Mouse (Mus musculus): ENCODE measurements around the gene N6amt1. TPM values are rescaled to one million over a fixed set of nuclear protein-coding genes. Genes with fewer than 3 reads are reported as not detected.

Gene N6amt1
- polyA plus RNA-seq, 1 experiment from 2014 or later, result 19.5 TPM

- no peaks in the 10 kb centered on the region for H3K36me3 ChIP-seq (ENCODE audit: control insufficient read depth, insufficient read depth, low read length)
- H3K4me1 ChIP-seq (replicated peaks; ENCODE audit: control insufficient read depth, insufficient read depth, low read length), result no peaks in the 10 kb centered on the region
- no peak overlapping the region for H3K4me2 ChIP-seq
- no peak overlapping the region for H3K4me3 ChIP-seq (ENCODE audit: low read depth, low read length)
- no peak for ATAC-seq (replicated peaks; ENCODE audit: low FRiP score)
- DNase-seq (ENCODE audit: low spot score), result no peak
- WGBS, result 32% methylated on average over 5 of the region's 5 CpGs
- no peaks in the 10 kb centered on the region for H3K27me3 ChIP-seq (replicated peaks; ENCODE audit: control insufficient read depth, insufficient read depth, low read length)
- no peaks in the 10 kb centered on the region for H3K9me3 ChIP-seq (ENCODE audit: control insufficient read depth, low read length)
- H3K9ac ChIP-seq (ENCODE audit: low read depth, low read length), result no peak overlapping the region
- H3K27ac ChIP-seq (ENCODE audit: low read depth, low read length), result no peak overlapping the region
These were observed 29.4 kb upstream of the N6amt1 start for GRCm38 (mm10) chr16:87324571-87324970.

- no peak for ATAC-seq (replicated peaks; ENCODE audit: low FRiP score)
- no peak overlapping the region for H3K4me2 ChIP-seq
- H3K4me1 ChIP-seq (replicated peaks; ENCODE audit: control insufficient read depth, insufficient read depth, low read length), result no peaks in the 10 kb centered on the region
- no peak overlapping the region for H3K9ac ChIP-seq (ENCODE audit: low read depth, low read length)
- 84% methylated on average over 3 of the region's 3 CpGs for WGBS
- H3K36me3 ChIP-seq (ENCODE audit: control insufficient read depth, insufficient read depth, low read length), result no peaks in the 10 kb centered on the region
- DNase-seq (ENCODE audit: low spot score), result no peak
- no peaks in the 10 kb centered on the region for H3K9me3 ChIP-seq (ENCODE audit: control insufficient read depth, low read length)
- H3K27ac ChIP-seq (ENCODE audit: low read depth, low read length), result no peak overlapping the region
- no peaks in the 10 kb centered on the region for H3K27me3 ChIP-seq (replicated peaks; ENCODE audit: control insufficient read depth, insufficient read depth, low read length)
- H3K4me3 ChIP-seq (ENCODE audit: low read depth, low read length), result no peak overlapping the region
These were observed 24.0 kb upstream of the N6amt1 start for GRCm38 (mm10) chr16:87329986-87330385.

GRCm38 (mm10) chr16:87334756-87335155 is 19.2 kb upstream of the N6amt1 start:
- no peak overlapping the region for H3K9ac ChIP-seq (ENCODE audit: low read depth, low read length)
- H3K36me3 ChIP-seq (ENCODE audit: control insufficient read depth, insufficient read depth, low read length), result no peaks in the 10 kb centered on the region
- H3K4me1 ChIP-seq (replicated peaks; ENCODE audit: control insufficient read depth, insufficient read depth, low read length), result no peaks in the 10 kb centered on the region
- DNase-seq (ENCODE audit: low spot score), result no peak
- H3K9me3 ChIP-seq (ENCODE audit: control insufficient read depth, low read length), result no peaks in the 10 kb centered on the region
- H3K27me3 ChIP-seq (replicated peaks; ENCODE audit: control insufficient read depth, insufficient read depth, low read length), result no peaks in the 10 kb centered on the region
- H3K4me2 ChIP-seq, result no peak overlapping the region
- no peak for ATAC-seq (replicated peaks; ENCODE audit: low FRiP score)
- H3K4me3 ChIP-seq (ENCODE audit: low read depth, low read length), result no peak overlapping the region
- H3K27ac ChIP-seq (ENCODE audit: low read depth, low read length), result no peak overlapping the region
- WGBS, result 88% methylated on average over 3 of the region's 3 CpGs

- Histone ChIP-seq H3K27me3 (replicated peaks; ENCODE audit: control insufficient read depth, insufficient read depth, low read length) (no peaks in the 10 kb centered on the region), H3K9ac (ENCODE audit: low read depth, low read length) (no peak overlapping the region), H3K4me1 (replicated peaks; ENCODE audit: control insufficient read depth, insufficient read depth, low read length) (no peaks in the 10 kb centered on the region), H3K36me3 (ENCODE audit: control insufficient read depth, insufficient read depth, low read length) (no peaks in the 10 kb centered on the region), H3K9me3 (ENCODE audit: control insufficient read depth, low read length) (no peaks in the 10 kb centered on the region), H3K27ac (ENCODE audit: low read depth, low read length) (no peak overlapping the region), H3K4me2 (no peak overlapping the region), H3K4me3 (ENCODE audit: low read depth, low read length) (no peak overlapping the region)
- 78% methylated on average over 6 of the region's 6 CpGs for WGBS
- DNase-seq (ENCODE audit: low spot score) (no peak), ATAC-seq (replicated peaks; ENCODE audit: low FRiP score) (no peak)
These were observed 12.9 kb upstream of the N6amt1 start for GRCm38 (mm10) chr16:87341043-87341572.

- H3K9me3 ChIP-seq (ENCODE audit: control insufficient read depth, low read length), result no peaks in the 10 kb centered on the region
- no peaks in the 10 kb centered on the region for H3K27me3 ChIP-seq (replicated peaks; ENCODE audit: control insufficient read depth, insufficient read depth, low read length)
- no peak overlapping the region for H3K27ac ChIP-seq (ENCODE audit: low read depth, low read length)
- no peak overlapping the region for H3K4me3 ChIP-seq (ENCODE audit: low read depth, low read length)
- no peak overlapping the region for H3K4me2 ChIP-seq
- ATAC-seq (replicated peaks; ENCODE audit: low FRiP score) (no peak), DNase-seq (ENCODE audit: low spot score) (no peak)
- 89% methylated on average over 2 of the region's 2 CpGs for WGBS
- no peaks in the 10 kb centered on the region for H3K36me3 ChIP-seq (ENCODE audit: control insufficient read depth, insufficient read depth, low read length)
- H3K9ac ChIP-seq (ENCODE audit: low read depth, low read length), result no peak overlapping the region
- H3K4me1 ChIP-seq (replicated peaks; ENCODE audit: control insufficient read depth, insufficient read depth, low read length), result no peaks in the 10 kb centered on the region
These were observed 5.9 kb upstream of the N6amt1 start for GRCm38 (mm10) chr16:87348133-87348532.

GRCm38 (mm10) chr16:87351386-87352105 is 2.4 kb upstream of the N6amt1 start:
- no peak overlapping the region for H3K27ac ChIP-seq (ENCODE audit: low read depth, low read length)
- H3K9ac ChIP-seq (ENCODE audit: low read depth, low read length), result no peak overlapping the region
- H3K4me3 ChIP-seq (ENCODE audit: low read depth, low read length), result no peak overlapping the region
- H3K4me1 ChIP-seq (replicated peaks; ENCODE audit: control insufficient read depth, insufficient read depth, low read length), result no peaks in the 10 kb centered on the region
- no peak overlapping the region for H3K4me2 ChIP-seq
- no peaks in the 10 kb centered on the region for H3K36me3 ChIP-seq (ENCODE audit: control insufficient read depth, insufficient read depth, low read length)
- DNase-seq (ENCODE audit: low spot score), result no peak
- ATAC-seq (replicated peaks; ENCODE audit: low FRiP score), result no peak
- no peaks in the 10 kb centered on the region for H3K9me3 ChIP-seq (ENCODE audit: control insufficient read depth, low read length)
- H3K27me3 ChIP-seq (replicated peaks; ENCODE audit: control insufficient read depth, insufficient read depth, low read length), result no peaks in the 10 kb centered on the region
- WGBS, result 62% methylated on average over 5 of the region's 5 CpGs

- Histone ChIP-seq H3K36me3 (ENCODE audit: control insufficient read depth, insufficient read depth, low read length) (0 out of 2 replicates have a peak, but pooled peaks cover 3% of the 10 kb centered on the region), H3K4me3 (ENCODE audit: low read depth, low read length) (peak overlapping the region; percentile 79; the same call in 1 of the 2 replicates), H3K9ac (ENCODE audit: low read depth, low read length) (no peak overlapping the region), H3K4me2 (peak overlapping the region; percentile 59), H3K4me1 (replicated peaks; ENCODE audit: control insufficient read depth, insufficient read depth, low read length) (no peaks in the 10 kb centered on the region), H3K27me3 (replicated peaks; ENCODE audit: control insufficient read depth, insufficient read depth, low read length) (no peaks in the 10 kb centered on the region), H3K9me3 (ENCODE audit: control insufficient read depth, low read length) (no peaks in the 10 kb centered on the region), H3K27ac (ENCODE audit: low read depth, low read length) (no peak overlapping the region)
- DNase-seq (ENCODE audit: low spot score) (no peak), ATAC-seq (replicated peaks; ENCODE audit: low FRiP score) (no peak)
- WGBS, result 82% methylated on average over 1 of the region's 1 CpGs
These were observed 380 bp upstream of the N6amt1 start for GRCm38 (mm10) chr16:87353605-87354004.

GRCm38 (mm10) chr16:87354748-87355147 is 763 bp downstream of the N6amt1 start:
- Histone ChIP-seq H3K4me2 (peak overlapping the region; percentile 59), H3K36me3 (ENCODE audit: control insufficient read depth, insufficient read depth, low read length) (0 out of 2 replicates have a peak, but pooled peaks cover 3% of the 10 kb centered on the region), H3K9me3 (ENCODE audit: control insufficient read depth, low read length) (no peaks in the 10 kb centered on the region), H3K27me3 (replicated peaks; ENCODE audit: control insufficient read depth, insufficient read depth, low read length) (no peaks in the 10 kb centered on the region), H3K9ac (ENCODE audit: low read depth, low read length) (no peak overlapping the region), H3K4me1 (replicated peaks; ENCODE audit: control insufficient read depth, insufficient read depth, low read length) (no peaks in the 10 kb centered on the region), H3K27ac (ENCODE audit: low read depth, low read length) (no peak overlapping the region), H3K4me3 (ENCODE audit: low read depth, low read length) (peak overlapping the region; percentile 79)
- DNase-seq (ENCODE audit: low spot score), result no peak
- 85% methylated on average over 7 of the region's 7 CpGs for WGBS
- ATAC-seq (replicated peaks; ENCODE audit: low FRiP score), result no peak

GRCm38 (mm10) chr16:87360096-87360495 is 6.1 kb downstream of the N6amt1 start:
- WGBS, result 87% methylated on average over 6 of the region's 6 CpGs
- H3K9ac ChIP-seq (ENCODE audit: low read depth, low read length), result no peak overlapping the region
- peaks cover 5% of the 10 kb centered on the region; the same call in 1 of the 2 replicates for H3K36me3 ChIP-seq (ENCODE audit: control insufficient read depth, insufficient read depth, low read length)
- H3K4me3 ChIP-seq (ENCODE audit: low read depth, low read length), result no peak overlapping the region
- DNase-seq (ENCODE audit: low spot score) (no peak), ATAC-seq (replicated peaks; ENCODE audit: low FRiP score) (no peak)
- no peaks in the 10 kb centered on the region for H3K4me1 ChIP-seq (replicated peaks; ENCODE audit: control insufficient read depth, insufficient read depth, low read length)
- no peaks in the 10 kb centered on the region for H3K9me3 ChIP-seq (ENCODE audit: control insufficient read depth, low read length)
- H3K4me2 ChIP-seq, result no peak overlapping the region
- H3K27ac ChIP-seq (ENCODE audit: low read depth, low read length), result no peak overlapping the region
- H3K27me3 ChIP-seq (replicated peaks; ENCODE audit: control insufficient read depth, insufficient read depth, low read length), result no peaks in the 10 kb centered on the region
